Mouse (Mus musculus) left cerebral cortex, adult 2 months (tissue): ENCODE measurements at regions not wholly inside any gene's neighbourhood (a gene's known extent, or its start where the extent isn't known, plus 50 kb on each side); places are given as distances from the start of the nearest gene placed in this dataset.
A peak's percentile ranks its signal among the peaks of the same experiment; 100 is the strongest.

ENCODE experiments used
- DNase-seq, 2 experiments: peaks; one replicate each; pipeline ENCODE4 v3.0.0; 2021 to 2022; ENCODE audit warnings: low spot score in 2 of 2, mixed read lengths in 1 of 2; ENCODE audit errors: extremely low spot score in 1 of 2
- H3K27ac ChIP-seq: fragments of 200-600 bp; 2 replicates; pipeline ENCODE4 v1.8.1; 2022
- H3K4me3 ChIP-seq: fragments of 200-600 bp; 2 replicates; pipeline ENCODE4 v1.8.1; 2022
- CTCF ChIP-seq: fragments of 200-600 bp; IDR thresholded peaks from 2 replicates; pipeline ENCODE4 v1.8.1; 2022; ENCODE audit warnings: antibody characterized with exemption, mild to moderate bottlenecking, moderate library complexity
- intact Hi-C: fragments of 180-260 bp; cut with DNase I; formaldehyde crosslinking; loops from one replicate; pipeline ENCODE4 v1.15.1; 2025

GRCm38 (mm10) chr16:21353111-21353510 is 69.8 kb upstream of the Vps8 start:
- no peak for DNase-seq
- Histone ChIP-seq H3K27ac (peak overlapping the region; percentile 38), H3K4me3 (no peak overlapping the region)
- TF ChIP-seq CTCF = no peak
- intact Hi-C loops = loop anchor here (2.0 kb wide), 1 partner anchor 22 kb away; no protein-coding TSS in a partner anchor

DNA sequence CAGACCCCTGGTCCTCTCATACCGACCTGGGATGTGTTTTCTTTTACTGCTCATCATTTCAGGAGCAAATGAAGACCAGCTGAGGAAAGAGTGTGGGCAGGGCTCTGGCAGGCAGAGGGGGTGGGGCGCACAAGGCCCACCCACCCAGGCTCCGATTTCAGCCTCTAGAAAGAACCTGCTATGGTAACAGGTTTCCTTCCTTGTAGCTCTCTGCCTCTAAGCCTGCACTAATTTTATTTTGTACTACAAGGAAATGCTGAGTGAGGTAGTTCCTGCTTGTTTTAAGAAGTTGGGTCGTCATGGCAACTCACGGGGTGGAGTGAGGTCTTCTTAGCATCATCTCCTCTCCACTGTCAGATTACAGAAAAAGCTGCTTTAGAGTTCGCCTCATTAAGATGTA is 69.4 kb upstream of the Vps8 start:
- H3K4me3 ChIP-seq = no peak overlapping the region
- peak; percentile 40 to 41 for DNase-seq
- intact Hi-C loops = loop anchor here (2.0 kb wide), 1 partner anchor 21 kb away; no protein-coding TSS in a partner anchor
- H3K27ac ChIP-seq = peak overlapping the region; percentile 38
- TF ChIP-seq CTCF = no peak

GRCm38 (mm10) chr16:21355638-21356037 is 67.3 kb upstream of the Vps8 start:
- Histone ChIP-seq H3K4me3 (no peak overlapping the region), H3K27ac (no peak overlapping the region)
- intact Hi-C loops = no loop called here
- DNase-seq = no peak
- TF ChIP-seq CTCF = no peak

GRCm38 (mm10) chr16:21357433-21357832 is 65.5 kb upstream of the Vps8 start:
- no peak overlapping the region for H3K4me3 ChIP-seq
- no peak overlapping the region; the same call in 1 of the 2 replicates for H3K27ac ChIP-seq
- no peak for TF ChIP-seq CTCF
- no peak for DNase-seq
- intact Hi-C loops = no loop called here

GRCm38 (mm10) chr16:21358313-21358920 is 64.5 kb upstream of the Vps8 start:
- Histone ChIP-seq H3K4me3 (peak overlapping the region; percentile 13; the same call in 1 of the 2 replicates), H3K27ac (peak overlapping the region; percentile 36)
- no peak for TF ChIP-seq CTCF
- intact Hi-C loops = no loop called here
- DNase-seq = peak in 1 of 2 experiments; percentile 38

DNA sequence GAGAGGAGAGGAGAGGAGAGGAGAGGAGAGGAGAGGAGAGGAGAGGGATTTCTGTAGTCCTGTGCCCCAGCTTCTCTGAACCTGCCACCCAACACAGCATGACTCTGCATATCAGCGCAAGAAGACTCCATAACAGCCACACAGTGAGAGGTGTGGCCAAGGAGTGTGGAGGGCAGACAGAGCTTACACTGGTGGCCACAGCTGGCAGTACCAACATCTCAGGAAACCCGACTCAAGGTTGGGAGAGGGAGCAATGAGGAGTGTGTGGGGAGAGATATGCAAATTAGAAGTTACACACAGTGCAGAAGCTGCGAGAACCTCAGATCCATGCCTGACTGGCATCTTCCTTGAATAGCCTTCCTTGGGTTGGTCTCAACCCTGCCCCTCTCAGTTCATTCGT is 63.5 kb upstream of the Vps8 start:
- intact Hi-C loops = no loop called here
- DNase-seq = no peak
- Histone ChIP-seq H3K27ac (no peak overlapping the region), H3K4me3 (no peak overlapping the region)
- no peak for TF ChIP-seq CTCF

DNA sequence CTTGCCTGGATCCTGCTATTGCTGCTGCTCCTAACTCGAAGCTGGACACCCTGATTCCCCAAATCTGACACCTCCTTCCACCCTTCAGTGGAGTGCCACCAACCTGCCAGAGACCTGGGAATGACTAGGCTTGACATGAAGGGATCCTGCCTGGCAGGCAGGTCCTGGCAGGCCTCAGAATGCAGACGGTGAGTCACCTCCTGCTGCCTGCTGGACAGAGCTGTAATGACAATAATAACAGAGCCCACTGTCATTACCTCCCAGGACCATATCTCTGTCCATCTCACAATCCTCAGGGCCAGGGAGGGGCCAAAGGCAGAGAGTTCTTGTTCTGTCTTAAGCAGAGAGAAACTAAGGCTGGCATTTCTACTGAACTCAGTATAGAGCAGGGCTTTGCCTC is 61.5 kb upstream of the Vps8 start:
- DNase-seq = no peak
- intact Hi-C loops = no loop called here

DNA sequence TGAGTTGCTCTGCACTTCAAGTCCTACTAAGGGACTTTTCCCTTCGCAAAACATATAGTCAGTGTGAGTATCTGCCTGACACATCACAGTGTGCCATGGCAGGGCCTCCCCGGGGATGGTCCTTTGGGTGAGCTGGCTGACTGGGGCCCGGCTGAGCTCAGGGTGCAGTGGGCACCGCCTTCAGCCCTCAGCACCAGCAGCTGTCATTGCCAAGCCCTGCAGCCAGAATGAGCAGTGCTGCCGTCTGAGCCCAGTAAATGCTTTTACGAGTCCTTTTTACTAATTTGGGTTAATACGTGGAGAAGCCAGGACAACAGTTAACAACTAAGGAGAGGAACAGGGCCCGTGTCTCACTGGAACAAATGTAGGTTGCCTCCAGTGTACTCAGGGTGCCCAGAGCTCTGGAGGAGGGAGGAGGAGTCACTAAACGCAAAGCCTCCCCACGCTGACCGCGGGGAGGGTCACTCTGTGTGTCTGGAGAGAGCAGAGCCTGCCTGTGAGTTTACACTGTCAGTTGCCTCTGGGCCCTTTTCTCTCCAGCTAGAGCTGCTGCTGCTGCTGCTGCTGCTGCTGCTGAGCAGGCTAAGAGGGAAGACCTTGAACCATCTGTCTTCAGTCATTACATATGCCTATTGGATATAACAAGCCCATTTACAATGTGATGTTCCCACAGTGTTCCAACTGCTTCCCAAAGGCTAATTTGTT is 60.1 kb upstream of the Vps8 start:
- Histone ChIP-seq H3K4me3 (no peak overlapping the region), H3K27ac (no peak overlapping the region)
- TF ChIP-seq CTCF = no peak
- no peak for DNase-seq
- intact Hi-C loops = no loop called here

More for the DNA sequence above, 61.5 kb upstream of the Vps8 start:
- no peak for TF ChIP-seq CTCF
- Histone ChIP-seq H3K4me3 (no peak overlapping the region), H3K27ac (no peak overlapping the region)

GRCm38 (mm10) chr16:21364885-21365284 is 58.0 kb upstream of the Vps8 start:
- TF ChIP-seq CTCF = no peak
- intact Hi-C loops = no loop called here
- Histone ChIP-seq H3K27ac (no peak overlapping the region), H3K4me3 (no peak overlapping the region)
- no peak for DNase-seq

DNA sequence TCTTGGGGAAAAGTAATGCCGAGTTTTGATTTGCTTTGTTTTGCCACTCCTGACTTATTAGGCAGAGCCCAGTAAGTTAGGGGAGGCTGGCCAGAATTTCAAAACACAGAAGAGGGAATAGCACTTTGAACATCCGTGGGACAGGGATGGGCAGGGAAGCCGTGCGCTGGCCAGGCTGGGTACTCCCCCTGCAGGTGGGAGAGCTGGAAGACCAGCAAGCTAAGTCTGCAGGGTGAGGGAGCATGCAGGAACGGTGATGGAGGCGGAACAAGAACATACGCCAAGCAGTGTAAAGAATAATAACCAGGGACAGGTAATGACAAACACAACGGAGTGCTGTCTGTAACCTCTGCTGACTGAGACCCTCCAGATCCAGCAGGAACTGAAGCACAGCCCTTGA is 55.5 kb upstream of the Vps8 start:
- peak; percentile 42 for TF ChIP-seq CTCF
- intact Hi-C loops = no loop called here
- Histone ChIP-seq H3K4me3 (no peak overlapping the region), H3K27ac (no peak overlapping the region)
- DNase-seq = no peak

GRCm38 (mm10) chr16:21368821-21369220 is 54.1 kb upstream of the Vps8 start:
- no peak for TF ChIP-seq CTCF
- no peak overlapping the region for H3K27ac ChIP-seq
- intact Hi-C loops = no loop called here
- no peak for DNase-seq
- H3K4me3 ChIP-seq = no peak overlapping the region

- intact Hi-C loops = no loop called here
- no peak overlapping the region for H3K4me3 ChIP-seq
- no peak for TF ChIP-seq CTCF
- H3K27ac ChIP-seq = no peak overlapping the region
- DNase-seq = no peak
These were observed 53.1 kb upstream of the Vps8 start for GRCm38 (mm10) chr16:21369569-21370512.
